Mouse (Mus musculus) midbrain, embryonic 16.5 days (tissue): Measurements from ENCODE around the gene Notch1. TPM values are rescaled to one million over a fixed set of nuclear protein-coding genes. Genes with fewer than 3 reads are reported as not detected.

Experiments used
- ATAC-seq: fragments of 200-750 bp; cut with Nextera tagmentation; 2 replicates; pipeline ENCODE4 v1.8.0; 2017; ENCODE audit warnings: moderate TSS enrichment
- H3K27ac ChIP-seq: fragments of 300-500 bp; sonication (generic); 2 replicates; pipeline ENCODE4 v1.5.1; 2014; ENCODE audit warnings: mild to moderate bottlenecking, low read length, mixed read lengths
- H3K27me3 ChIP-seq: fragments of 300-500 bp; sonication (generic); 2 replicates; pipeline ENCODE4 v1.6.1; 2014; ENCODE audit warnings: low read depth, low read length, mixed read lengths; ENCODE audit not compliant: control insufficient read depth, insufficient read depth
- H3K36me3 ChIP-seq: fragments of 300-500 bp; sonication (generic); 2 replicates; pipeline ENCODE4 v1.6.1; 2014; ENCODE audit warnings: mild to moderate bottlenecking, low read length, moderate library complexity, mixed read lengths; ENCODE audit not compliant: control insufficient read depth, insufficient read depth
- H3K4me1 ChIP-seq: fragments of 300-500 bp; sonication (generic); 2 replicates; pipeline ENCODE4 v1.6.1; 2014; ENCODE audit warnings: mild to moderate bottlenecking, low read length, mixed read lengths; ENCODE audit not compliant: control insufficient read depth, insufficient read depth
- H3K4me2 ChIP-seq: fragments of 300-500 bp; sonication (generic); 2 replicates; pipeline ENCODE4 v1.6.1; 2014; ENCODE audit warnings: mild to moderate bottlenecking, low read length, mixed read lengths
- H3K4me3 ChIP-seq: fragments of 300-500 bp; sonication (generic); 2 replicates; pipeline ENCODE4 v1.5.1; 2014; ENCODE audit warnings: low read depth, mild to moderate bottlenecking, low read length, moderate library complexity, mixed read lengths
- H3K9ac ChIP-seq: fragments of 300-500 bp; sonication (generic); 2 replicates; pipeline ENCODE4 v1.6.1; 2014; ENCODE audit warnings: low read depth, low read length, mixed read lengths
- H3K9me3 ChIP-seq: fragments of 300-500 bp; sonication (generic); replicated peaks from 2 replicates; pipeline ENCODE4 v1.6.1; 2014; ENCODE audit warnings: mild to moderate bottlenecking, low read length, mixed read lengths; ENCODE audit not compliant: control insufficient read depth, poor library complexity, severe bottlenecking
- WGBS: fragments of 180-500 bp; shearing (Covaris S2); extraction: QIAGEN DNeasy Blood & Tissue Kit; methylation state at CpG from one replicate; pipeline ENCODE4 v1.1.7; 2014; 5-methylcytosine and 5-hydroxymethylcytosine counted together
- polyA plus RNA-seq: library from polyadenylated mRNA; unstranded; fragments of >200 nt; fragmentation: Nextera tagmentation; extraction: Ambion mirVana; gene quantifications from 2 replicates; pipeline ENCODE4 v1.2.1, GENCODE M21; 2015

The Notch1 gene
- polyA plus RNA-seq, 1 experiment from 2014 or later, result 10.7 TPM

GRCm38 (mm10) chr2:26525355-26526018 lies 9.0 kb upstream of the Notch1 start:
- H3K36me3 ChIP-seq, result no peaks in the 10 kb centered on the region
- H3K4me3 ChIP-seq, result no peak overlapping the region
- 57% methylated on average over 9 of the region's 9 CpGs for WGBS
- no peaks in the 10 kb centered on the region for H3K9me3 ChIP-seq
- H3K4me2 ChIP-seq, result no peak overlapping the region
- H3K27me3 ChIP-seq, result no peaks in the 10 kb centered on the region
- peaks cover 2% of the 10 kb centered on the region; the same call in 1 of the 2 replicates for H3K4me1 ChIP-seq
- no peak for ATAC-seq
- H3K9ac ChIP-seq, result no peak overlapping the region
- H3K27ac ChIP-seq, result no peak overlapping the region

GRCm38 (mm10) chr2:26522327-26522726 lies 5.9 kb upstream of the Notch1 start:
- no peaks in the 10 kb centered on the region for H3K36me3 ChIP-seq
- H3K9me3 ChIP-seq, result no peaks in the 10 kb centered on the region
- H3K4me3 ChIP-seq, result no peak overlapping the region
- no peak overlapping the region for H3K9ac ChIP-seq
- WGBS, result 89% methylated on average over 4 of the region's 4 CpGs
- no peak overlapping the region for H3K4me2 ChIP-seq
- H3K27me3 ChIP-seq, result no peaks in the 10 kb centered on the region
- H3K27ac ChIP-seq, result no peak overlapping the region
- ATAC-seq, result no peak
- H3K4me1 ChIP-seq, result peaks cover 2% of the 10 kb centered on the region; the same call in 1 of the 2 replicates

GRCm38 (mm10) chr2:26519753-26520152 lies 3.3 kb upstream of the Notch1 start:
- no peak for ATAC-seq
- Histone ChIP-seq H3K4me1 (no peaks in the 10 kb centered on the region), H3K4me2 (no peak overlapping the region), H3K27me3 (no peaks in the 10 kb centered on the region), H3K27ac (no peak overlapping the region), H3K9me3 (no peaks in the 10 kb centered on the region), H3K4me3 (no peak overlapping the region), H3K9ac (no peak overlapping the region), H3K36me3 (no peaks in the 10 kb centered on the region)
- WGBS, result 90% methylated on average over 6 of the region's 6 CpGs

- no peak overlapping the region for H3K4me2 ChIP-seq
- ATAC-seq, result no peak
- no peaks in the 10 kb centered on the region for H3K36me3 ChIP-seq
- no peaks in the 10 kb centered on the region for H3K4me1 ChIP-seq
- H3K27me3 ChIP-seq, result no peaks in the 10 kb centered on the region
- H3K9ac ChIP-seq, result no peak overlapping the region
- WGBS, result 81% methylated on average over 5 of the region's 5 CpGs
- no peak overlapping the region for H3K4me3 ChIP-seq
- no peaks in the 10 kb centered on the region for H3K9me3 ChIP-seq
- no peak overlapping the region for H3K27ac ChIP-seq
Observed at GRCm38 (mm10) chr2:26516987-26517386, 524 bp upstream of the Notch1 start.

- Histone ChIP-seq H3K36me3 (no peaks in the 10 kb centered on the region), H3K4me3 (no peak overlapping the region), H3K4me2 (no peak overlapping the region), H3K4me1 (no peaks in the 10 kb centered on the region), H3K27me3 (no peaks in the 10 kb centered on the region), H3K9ac (no peak overlapping the region), H3K27ac (no peak overlapping the region), H3K9me3 (no peaks in the 10 kb centered on the region)
- 94% methylated on average over 2 of the region's 2 CpGs for WGBS
- no peak for ATAC-seq
Observed at GRCm38 (mm10) chr2:26515335-26515734, 1.1 kb downstream of the Notch1 start.

- Histone ChIP-seq H3K36me3 (no peaks in the 10 kb centered on the region), H3K4me3 (no peak overlapping the region), H3K4me2 (no peak overlapping the region), H3K4me1 (no peaks in the 10 kb centered on the region), H3K27ac (no peak overlapping the region), H3K9ac (no peak overlapping the region), H3K9me3 (no peaks in the 10 kb centered on the region), H3K27me3 (no peaks in the 10 kb centered on the region)
- 93% methylated on average over 4 of the region's 4 CpGs for WGBS
- ATAC-seq, result no peak
Observed at GRCm38 (mm10) chr2:26513105-26513745, 3.2 kb downstream of the Notch1 start.

- Histone ChIP-seq H3K9ac (no peak overlapping the region), H3K9me3 (no peaks in the 10 kb centered on the region), H3K4me3 (no peak overlapping the region), H3K4me2 (no peak overlapping the region), H3K36me3 (no peaks in the 10 kb centered on the region), H3K27me3 (peaks cover 15% of the 10 kb centered on the region), H3K27ac (no peak overlapping the region), H3K4me1 (peaks cover 7% of the 10 kb centered on the region)
- WGBS, result 84% methylated on average over 5 of the region's 5 CpGs
- no peak for ATAC-seq
Observed at GRCm38 (mm10) chr2:26508661-26509060, 7.8 kb downstream of the Notch1 start.

GRCm38 (mm10) chr2:26507961-26508391 lies 8.5 kb downstream of the Notch1 start:
- H3K4me2 ChIP-seq, result no peak overlapping the region
- H3K27me3 ChIP-seq, result peaks cover 19% of the 10 kb centered on the region
- peak overlapping the region; percentile 31; the same call in 1 of the 2 replicates for H3K27ac ChIP-seq
- H3K4me3 ChIP-seq, result no peak overlapping the region
- no peaks in the 10 kb centered on the region for H3K36me3 ChIP-seq
- peaks cover 13% of the 10 kb centered on the region for H3K4me1 ChIP-seq
- H3K9me3 ChIP-seq, result no peaks in the 10 kb centered on the region
- no peak for ATAC-seq
- 20% methylated on average over 6 of the region's 6 CpGs for WGBS
- no peak overlapping the region for H3K9ac ChIP-seq

- H3K4me1 ChIP-seq, result peaks cover 16% of the 10 kb centered on the region
- 4% methylated on average over 7 of the region's 7 CpGs for WGBS
- no peak for ATAC-seq
- H3K27me3 ChIP-seq, result peaks cover 19% of the 10 kb centered on the region
- H3K36me3 ChIP-seq, result no peaks in the 10 kb centered on the region
- H3K9ac ChIP-seq, result no peak overlapping the region
- H3K4me3 ChIP-seq, result no peak overlapping the region
- H3K4me2 ChIP-seq, result no peak overlapping the region
- peak overlapping the region; percentile 34; the same call in 1 of the 2 replicates for H3K27ac ChIP-seq
- H3K9me3 ChIP-seq, result no peaks in the 10 kb centered on the region
Observed at GRCm38 (mm10) chr2:26507481-26507886, 9.0 kb downstream of the Notch1 start.
